Mouse (Mus musculus) layer of hippocampus, adult 2 months (tissue): ENCODE data around the gene Efnb3. TPM values are rescaled to one million over a fixed set of nuclear protein-coding genes. Genes with fewer than 3 reads are reported as not detected.

ENCODE experiments used
- DNase-seq, 2 experiments: peaks; one replicate each; pipeline ENCODE4 v3.0.0; 2022; ENCODE audit warnings: low spot score in 2 of 2
- H3K27ac ChIP-seq: fragments of 200-600 bp; 2 replicates; pipeline ENCODE4 v1.8.1; 2022
- H3K4me3 ChIP-seq: fragments of 200-600 bp; 2 replicates; pipeline ENCODE4 v1.8.1; 2022; ENCODE audit warnings: mild to moderate bottlenecking
- CTCF ChIP-seq: fragments of 200-600 bp; conservative IDR thresholded peaks from 2 replicates; pipeline ENCODE4 v1.8.1; 2022; ENCODE audit warnings: antibody characterized with exemption, mild to moderate bottlenecking, moderate library complexity
- long read RNA-seq, 2 experiments: library from polyadenylated mRNA; stranded (forward); transcript quantifications; one replicate each; pipeline ENCODE4 v2.0.0; 2021; ENCODE audit warnings: borderline mapping rate in 2 of 2
- total RNA-seq, 2 experiments: library from RNA; stranded (reverse); gene quantifications; 2 replicates each; pipeline ENCODE4 v1.2.3; 2021

The Efnb3 gene
- total RNA-seq, result 100 to 1,000 TPM; 113 to 116 TPM
- long read RNA-seq, experiment 1, transcript Efnb3-201 (5 exons, 3,183 nt), result major isoform, 21 of 56 reads
- long read RNA-seq, experiment 1, partial matches to known transcripts, result 24 of 56 reads
- long read RNA-seq, experiment 1, other reads (novel, unspliced or antisense), result 11 of 56 reads
- long read RNA-seq, experiment 2, transcript Efnb3-201 (5 exons, 3,183 nt), result major isoform, 30 of 60 reads
- long read RNA-seq, experiment 2, partial matches to known transcripts, result 25 of 60 reads
- long read RNA-seq, experiment 2, other reads (novel, unspliced or antisense), result 5 of 60 reads

GRCm38 (mm10) chr11:69559851-69560765, at the start of gene Efnb3:
Gene Efnb3, minus strand, starts transcription at chr11:69560205.
- H3K4me3 ChIP-seq, result peak within 1 kb of the TSS; percentile 83
- peak within 1 kb of the TSS; percentile 98 for H3K27ac ChIP-seq
- TF ChIP-seq CTCF, result no peak
- DNase-seq, result no peak

- no peak overlapping the region for H3K27ac ChIP-seq
- no peak for TF ChIP-seq CTCF
Measured at GRCm38 (mm10) chr11:69609416-69609815, 49.4 kb upstream of the Efnb3 start.

GRCm38 (mm10) chr11:69608525-69608924, 48.5 kb upstream of the Efnb3 start:
- Histone ChIP-seq H3K4me3 (no peak overlapping the region), H3K27ac (no peak overlapping the region)
- no peak for DNase-seq
- no peak for TF ChIP-seq CTCF

More at GRCm38 (mm10) chr11:69609416-69609815, 49.4 kb upstream of the Efnb3 start:
- H3K4me3 ChIP-seq, result no peak overlapping the region
- DNase-seq, result no peak

GRCm38 (mm10) chr11:69606832-69607231, 46.8 kb upstream of the Efnb3 start:
- DNase-seq, result no peak
- Histone ChIP-seq H3K27ac (no peak overlapping the region), H3K4me3 (no peak overlapping the region)
- no peak for TF ChIP-seq CTCF

GRCm38 (mm10) chr11:69606491-69606795, 46.4 kb upstream of the Efnb3 start:
- H3K4me3 ChIP-seq, result no peak overlapping the region; the same call in 1 of the 2 replicates
- TF ChIP-seq CTCF, result no peak
- peak overlapping the region; percentile 28; the same call in 1 of the 2 replicates for H3K27ac ChIP-seq
- no peak for DNase-seq

DNA sequence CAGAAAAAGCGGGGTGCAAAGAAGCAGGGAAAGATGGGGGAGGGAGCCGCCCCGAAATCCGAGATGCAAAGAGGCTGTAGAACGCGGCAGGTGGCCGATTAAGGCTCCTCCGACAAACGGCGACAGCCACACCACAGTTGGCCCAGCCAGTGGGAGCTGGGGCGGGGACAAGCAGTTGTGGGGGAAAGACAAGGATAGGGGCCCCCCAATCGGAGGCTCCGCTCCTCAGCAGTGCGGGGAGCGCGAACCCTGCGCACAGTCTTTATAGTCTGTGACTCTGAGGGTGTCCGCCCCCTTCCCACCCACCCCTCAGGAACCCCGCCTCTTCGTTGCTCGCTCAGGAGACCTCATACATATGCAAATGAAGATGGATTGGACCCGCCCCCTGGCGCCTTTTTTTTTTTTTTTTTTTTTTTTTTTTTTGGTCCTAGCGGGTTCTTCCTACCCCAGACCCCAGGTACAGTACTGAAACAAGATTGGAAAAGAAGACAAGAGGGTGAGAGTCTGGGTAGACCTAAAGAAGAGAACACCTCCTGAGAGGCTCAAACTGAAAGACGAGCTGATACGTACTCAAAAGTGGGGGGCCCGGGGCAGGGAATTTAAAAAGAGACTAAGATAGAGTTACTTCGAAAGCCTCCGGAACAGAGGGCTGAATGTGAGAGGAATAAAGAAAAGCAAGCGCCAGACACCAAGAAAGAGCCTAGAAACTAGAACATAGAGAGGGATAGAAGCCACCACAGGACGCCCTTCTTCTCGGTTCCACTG, 45.9 kb upstream of the Efnb3 start, which contains the start of gene Atp1b2:
TSS of gene Atp1b2 (minus strand) at position 217 of the 765 bp plus-strand sequence.
- TF ChIP-seq CTCF, result no peak
- Histone ChIP-seq H3K27ac (peak within 1 kb of the TSS; percentile 95), H3K4me3 (peak within 1 kb of the TSS; percentile 88)
- peak; percentile 84 to 85 for DNase-seq

GRCm38 (mm10) chr11:69604795-69605664, 45.0 kb upstream of the Efnb3 start:
- TF ChIP-seq CTCF, result no peak
- Histone ChIP-seq H3K4me3 (peak overlapping the region; percentile 88), H3K27ac (peak overlapping the region; percentile 95)
- DNase-seq, result peak in 1 of 2 experiments; percentile 24

GRCm38 (mm10) chr11:69604347-69604746, 44.3 kb upstream of the Efnb3 start:
- no peak for DNase-seq
- peak overlapping the region; percentile 95 for H3K27ac ChIP-seq
- H3K4me3 ChIP-seq, result peak overlapping the region; percentile 88
- TF ChIP-seq CTCF, result no peak

DNA sequence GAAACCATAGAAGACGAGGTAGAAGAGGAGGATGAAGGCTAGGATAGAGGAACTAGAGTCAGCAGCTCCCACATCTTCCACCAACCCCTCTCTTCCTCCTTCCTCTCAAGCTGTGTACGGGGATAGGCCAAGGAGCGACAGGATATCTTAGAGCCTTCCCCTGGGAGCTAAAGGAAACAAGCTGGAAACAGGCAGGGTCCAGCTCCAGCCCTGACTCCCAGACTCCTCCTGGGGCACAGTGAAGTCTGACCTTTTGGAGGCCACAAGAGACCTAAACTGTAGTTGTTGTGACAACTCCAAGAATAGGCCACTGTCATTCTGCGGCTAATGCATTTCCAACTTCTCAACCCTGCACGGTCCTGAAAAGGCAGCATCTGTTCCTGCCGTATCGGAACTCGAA, 43.5 kb upstream of the Efnb3 start:
- DNase-seq, result no peak
- Histone ChIP-seq H3K27ac (peak overlapping the region; percentile 95), H3K4me3 (peak overlapping the region; percentile 88)
- no peak for TF ChIP-seq CTCF

GRCm38 (mm10) chr11:69601768-69602167, 41.8 kb upstream of the Efnb3 start:
- H3K27ac ChIP-seq, result peak overlapping the region; percentile 77; the same call in 1 of the 2 replicates

GRCm38 (mm10) chr11:69600098-69600497, 40.1 kb upstream of the Efnb3 start:
- H3K27ac ChIP-seq, result peak overlapping the region; percentile 78
- TF ChIP-seq CTCF, result no peak

More at GRCm38 (mm10) chr11:69601768-69602167, 41.8 kb upstream of the Efnb3 start:
- TF ChIP-seq CTCF, result no peak
- no peak overlapping the region; the same call in 1 of the 2 replicates for H3K4me3 ChIP-seq
- no peak for DNase-seq

More at GRCm38 (mm10) chr11:69600098-69600497, 40.1 kb upstream of the Efnb3 start:
- DNase-seq, result peak; percentile 72 to 83
- peak overlapping the region; percentile 24; the same call in 1 of the 2 replicates for H3K4me3 ChIP-seq
